Mouse (Mus musculus) bone marrow, adult 2 months (tissue): ENCODE measurements around the gene Nrgn.

Source experiments
- CTCF ChIP-seq: fragments of 200-500 bp; IDR thresholded peaks from 2 replicates; pipeline ENCODE4 v1.5.1; 2011; ENCODE audit warnings: low read length, control low read depth; ENCODE audit not compliant: control insufficient read depth, insufficient read depth
- POLR2A ChIP-seq: fragments of 200-500 bp; IDR thresholded peaks from 2 replicates; pipeline ENCODE4 v1.6.1; 2011; ENCODE audit warnings: low read depth, mild to moderate bottlenecking, control low read depth, low read length, borderline replicate concordance; ENCODE audit not compliant: control insufficient read depth

- no peak for TF ChIP-seq POLR2A
- no peak for TF ChIP-seq CTCF
Observed at GRCm38 (mm10) chr9:37530888-37531705, 21.6 kb downstream of the Nrgn start.
